Mouse (Mus musculus) small intestine, adult 2 months (tissue): ENCODE measurements around the gene Maf.

Experiments
- CTCF ChIP-seq: fragments of 200-500 bp; IDR thresholded peaks from 2 replicates; pipeline ENCODE4 v1.5.1; 2012; ENCODE audit warnings: low read depth, mild to moderate bottlenecking, control low read depth, inconsistent platforms, low read length, moderate library complexity, mixed read lengths; ENCODE audit not compliant: insufficient replicate concordance, insufficient read length; ENCODE audit errors: extremely low read depth
- POLR2A ChIP-seq: fragments of 200-500 bp; IDR thresholded peaks from 2 replicates; pipeline ENCODE4 v1.6.1; 2012; ENCODE audit warnings: low read depth, mild to moderate bottlenecking, control low read depth, inconsistent platforms, low read length, moderate library complexity

- TF ChIP-seq CTCF (no peak), POLR2A (no peak)
Observed at GRCm38 (mm10) chr8:115703056-115703455, 4.5 kb downstream of the Maf start.
